Mouse (Mus musculus) CH12.LX (cell line): ENCODE measurements around the gene Cradd.

Source experiments
- GABPA ChIP-seq: IDR thresholded peaks from 2 replicates; pipeline ENCODE4 v1.6.1; 2012; ENCODE audit warnings: low read depth, low read length, improper control_type of control experiment, inconsistent platforms; ENCODE audit not compliant: insufficient replicate concordance
- SIN3A ChIP-seq: IDR thresholded peaks from 2 replicates; pipeline ENCODE4 v1.6.1; 2012; ENCODE audit warnings: low read length, improper control_type of control experiment, inconsistent platforms

- no peak for TF ChIP-seq GABPA
- TF ChIP-seq SIN3A: no peak
Observed at GRCm38 (mm10) chr10:95315321-95315720, 8.6 kb downstream of the Cradd start.
